Mouse (Mus musculus) forebrain, embryonic 14.5 days (tissue): ENCODE results near the gene Gpr162. TPM values are rescaled to one million over a fixed set of nuclear protein-coding genes. Genes with fewer than 3 reads are reported as not detected.

Experiments
- ATAC-seq: fragments of 200-750 bp; cut with Nextera tagmentation; 2 replicates; pipeline ENCODE4 v1.8.0; 2017; ENCODE audit warnings: mild to moderate bottlenecking, moderate library complexity
- DNase-seq: peaks from one replicate; pipeline ENCODE4 v3.0.0-alpha.2; 2015; ENCODE audit warnings: low spot score
- H3K27ac ChIP-seq: fragments of 300-500 bp; sonication (generic); 2 replicates; pipeline ENCODE4 v1.5.1; 2014; ENCODE audit warnings: low read depth, mild to moderate bottlenecking, control low read depth, low read length, moderate library complexity
- H3K27me3 ChIP-seq: fragments of 300-500 bp; sonication (generic); replicated peaks from 2 replicates; pipeline ENCODE4 v1.6.1; 2014; ENCODE audit warnings: low read length, control low read depth, mixed read lengths; ENCODE audit not compliant: control insufficient read depth, insufficient read depth
- H3K36me3 ChIP-seq: fragments of 300-500 bp; sonication (generic); 2 replicates; pipeline ENCODE4 v1.6.1; 2014; ENCODE audit warnings: low read length, control low read depth; ENCODE audit not compliant: control insufficient read depth, insufficient read depth
- H3K4me1 ChIP-seq: fragments of 300-500 bp; sonication (generic); 2 replicates; pipeline ENCODE4 v1.6.1; 2014; ENCODE audit warnings: antibody characterized with exemption, low read length, control low read depth; ENCODE audit not compliant: control insufficient read depth, insufficient read depth
- H3K4me2 ChIP-seq: fragments of 300-500 bp; sonication (generic); 2 replicates; pipeline ENCODE4 v1.6.1; 2014; ENCODE audit warnings: mild to moderate bottlenecking, control low read depth, low read length
- H3K4me3 ChIP-seq: fragments of 300-500 bp; sonication (generic); 2 replicates; pipeline ENCODE4 v1.5.1; 2014; ENCODE audit warnings: low read depth, low read length, control low read depth
- H3K9ac ChIP-seq: fragments of 300-500 bp; sonication (generic); 2 replicates; pipeline ENCODE4 v1.6.1; 2014; ENCODE audit warnings: mild to moderate bottlenecking, low read length, control low read depth, moderate library complexity
- H3K9me3 ChIP-seq: fragments of 300-500 bp; sonication (generic); replicated peaks from 2 replicates; pipeline ENCODE4 v1.6.1; 2016; ENCODE audit warnings: low read length, control low read depth, mixed read lengths; ENCODE audit not compliant: control insufficient read depth
- WGBS: fragments of 180-500 bp; shearing (Covaris S2); extraction: QIAGEN DNeasy Blood & Tissue Kit; methylation state at CpG from one replicate; pipeline ENCODE4 v1.1.7; 2014; 5-methylcytosine and 5-hydroxymethylcytosine counted together
- polyA plus RNA-seq: library from polyadenylated mRNA; unstranded; fragments of >200 nt; fragmentation: Nextera tagmentation; extraction: Ambion mirVana; gene quantifications from 2 replicates; pipeline ENCODE4 v1.2.1, GENCODE M21; 2014

Gpr162 gene
- polyA plus RNA-seq, 1 experiment from 2014 or later: 11.0 TPM

DNA sequence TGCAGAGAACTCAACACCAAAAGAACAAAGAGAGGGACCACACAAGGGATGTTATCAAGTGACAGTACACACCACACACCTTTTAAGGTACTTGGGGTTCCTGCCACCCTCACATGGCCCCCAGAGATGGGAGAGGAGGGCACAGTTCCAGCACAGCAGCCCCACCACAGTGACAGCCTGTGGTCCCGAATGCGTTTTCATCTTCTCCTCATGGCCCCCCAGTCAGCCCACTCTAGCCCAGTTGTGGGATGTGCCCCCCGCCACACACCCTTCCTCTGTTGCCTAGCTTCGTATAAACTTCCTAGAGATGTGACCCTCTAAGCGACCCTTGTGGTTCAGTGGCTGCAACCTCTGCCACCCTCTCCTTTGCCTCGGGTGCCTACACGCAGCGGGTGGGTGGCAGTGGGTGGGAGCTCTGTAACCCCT, 22.2 kb upstream of the Gpr162 start:
- Histone ChIP-seq H3K4me1 (no peaks in the 10 kb centered on the region), H3K4me3 (no peak overlapping the region), H3K9me3 (no peaks in the 10 kb centered on the region), H3K9ac (no peak overlapping the region), H3K36me3 (no peaks in the 10 kb centered on the region), H3K27ac (no peak overlapping the region), H3K27me3 (no peaks in the 10 kb centered on the region), H3K4me2 (no peak overlapping the region)
- 95% methylated on average over 8 of the region's 8 CpGs for WGBS
- DNase-seq: no peak
- no peak for ATAC-seq

DNA sequence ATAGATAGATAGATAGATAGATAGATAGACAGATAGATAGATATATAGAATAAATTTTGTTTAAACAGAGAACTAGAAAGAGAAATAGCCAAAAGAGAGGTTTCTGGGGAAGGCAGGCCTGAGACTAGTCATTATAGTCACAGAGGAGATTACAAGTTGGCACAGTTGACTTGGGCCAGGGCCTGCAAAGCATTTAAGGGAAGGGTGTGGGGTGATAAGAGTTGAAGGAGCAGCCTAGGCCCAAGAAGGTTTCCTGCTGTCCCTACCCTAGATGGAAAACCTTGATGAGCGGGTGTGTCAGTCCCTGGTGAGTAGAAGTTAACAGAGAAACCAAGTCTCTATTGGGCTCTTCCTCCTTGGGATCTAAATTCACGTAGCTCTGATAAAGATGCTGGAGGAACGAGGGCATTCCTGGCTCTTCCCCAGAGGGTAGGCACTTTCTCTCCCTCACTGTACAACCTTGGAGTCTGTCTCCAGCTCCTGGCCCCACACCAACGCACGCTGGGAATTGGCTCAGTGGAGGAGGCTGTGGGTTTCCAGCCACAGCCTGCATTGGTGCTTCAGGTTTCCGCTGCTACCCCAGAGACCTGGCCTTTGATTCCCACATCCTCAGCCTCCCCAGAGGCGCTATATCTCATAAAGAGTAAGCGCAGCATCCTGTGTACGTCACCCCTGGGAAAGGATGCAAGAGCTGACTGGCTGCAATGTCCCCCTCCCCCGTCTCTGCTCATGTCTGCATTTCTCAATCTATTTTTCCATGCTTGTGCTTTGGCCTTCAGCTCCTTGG, 21.1 kb upstream of the Gpr162 start:
- H3K27ac ChIP-seq: no peak overlapping the region
- no peak for DNase-seq
- WGBS: 80% methylated on average over 10 of the region's 10 CpGs
- H3K4me1 ChIP-seq: no peaks in the 10 kb centered on the region
- ATAC-seq: no peak
- H3K4me2 ChIP-seq: no peak overlapping the region
- no peaks in the 10 kb centered on the region for H3K9me3 ChIP-seq
- no peak overlapping the region for H3K4me3 ChIP-seq
- no peaks in the 10 kb centered on the region for H3K27me3 ChIP-seq
- H3K9ac ChIP-seq: no peak overlapping the region
- H3K36me3 ChIP-seq: no peaks in the 10 kb centered on the region

- Histone ChIP-seq H3K36me3 (no peaks in the 10 kb centered on the region), H3K27ac (no peak overlapping the region), H3K4me3 (no peak overlapping the region), H3K4me2 (no peak overlapping the region), H3K27me3 (no peaks in the 10 kb centered on the region), H3K9ac (no peak overlapping the region), H3K4me1 (no peaks in the 10 kb centered on the region), H3K9me3 (no peaks in the 10 kb centered on the region)
- 71% methylated on average over 10 of the region's 10 CpGs for WGBS
- ATAC-seq (no peak), DNase-seq (no peak)
These were observed 19.6 kb upstream of the Gpr162 start for GRCm38 (mm10) chr6:124883351-124883750.

- no peaks in the 10 kb centered on the region for H3K27me3 ChIP-seq
- no peak overlapping the region for H3K4me2 ChIP-seq
- DNase-seq (no peak), ATAC-seq (no peak)
- H3K9me3 ChIP-seq: no peaks in the 10 kb centered on the region
- no peaks in the 10 kb centered on the region for H3K36me3 ChIP-seq
- H3K27ac ChIP-seq: no peak overlapping the region
- H3K9ac ChIP-seq: no peak overlapping the region
- no peaks in the 10 kb centered on the region for H3K4me1 ChIP-seq
- 93% methylated on average over 9 of the region's 9 CpGs for WGBS
- no peak overlapping the region for H3K4me3 ChIP-seq
These were observed 18.0 kb upstream of the Gpr162 start for GRCm38 (mm10) chr6:124881821-124882220.

- no peak for DNase-seq
- Histone ChIP-seq H3K4me3 (no peak overlapping the region), H3K27ac (no peak overlapping the region), H3K27me3 (no peaks in the 10 kb centered on the region), H3K4me2 (no peak overlapping the region), H3K9ac (no peak overlapping the region), H3K4me1 (no peaks in the 10 kb centered on the region), H3K9me3 (no peaks in the 10 kb centered on the region), H3K36me3 (no peaks in the 10 kb centered on the region)
- ATAC-seq: no peak
- WGBS: 75% methylated on average over 6 of the region's 6 CpGs
These were observed 15.6 kb upstream of the Gpr162 start for GRCm38 (mm10) chr6:124879390-124879789.

DNA sequence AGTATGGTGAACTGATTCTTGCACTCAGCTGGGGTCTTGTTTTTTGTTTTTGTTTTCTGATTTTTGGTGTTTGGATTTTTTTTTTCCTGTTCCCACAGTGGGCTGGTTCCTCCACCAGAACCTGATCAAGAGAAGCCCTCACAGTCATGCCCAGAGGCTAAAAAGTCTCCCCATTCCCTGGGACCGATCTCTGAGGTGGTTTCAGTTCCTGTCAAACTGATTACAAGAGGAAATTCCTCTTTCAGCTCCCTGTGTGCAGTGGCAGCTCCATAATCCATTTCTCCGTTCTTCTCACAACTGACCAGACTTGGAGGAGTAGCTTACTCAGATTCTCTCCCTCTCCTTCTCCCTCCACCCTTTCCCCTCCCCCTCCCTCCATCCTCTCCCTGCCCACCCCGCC, 10.6 kb upstream of the Gpr162 start:
- Histone ChIP-seq H3K9me3 (no peaks in the 10 kb centered on the region), H3K4me2 (no peak overlapping the region), H3K9ac (no peak overlapping the region), H3K27ac (no peak overlapping the region), H3K27me3 (no peaks in the 10 kb centered on the region), H3K4me3 (no peak overlapping the region), H3K36me3 (no peaks in the 10 kb centered on the region), H3K4me1 (no peaks in the 10 kb centered on the region)
- ATAC-seq (no peak), DNase-seq (no peak)
- 67% methylated on average over 2 of the region's 3 CpGs for WGBS

DNA sequence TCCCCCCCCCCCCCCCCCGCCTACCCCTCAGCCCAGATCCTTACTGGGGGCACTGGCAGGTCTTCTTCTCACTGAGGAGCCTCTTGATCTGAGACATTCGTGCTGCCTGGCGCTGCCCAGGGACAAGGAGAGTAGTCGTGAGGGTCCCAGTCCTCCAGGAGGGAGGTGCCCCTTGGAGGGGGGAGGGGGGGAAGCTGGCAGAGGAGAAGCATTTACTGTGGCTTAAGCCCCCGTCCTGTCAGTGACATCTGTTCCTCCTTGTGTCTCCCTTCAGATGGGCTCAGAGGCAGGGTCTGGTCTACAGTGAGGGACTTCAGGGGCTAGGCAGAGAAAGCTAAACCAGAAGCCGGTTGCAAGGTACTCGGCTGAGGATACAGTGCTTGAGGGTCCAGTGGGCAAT, 2.8 kb upstream of the Gpr162 start:
- Histone ChIP-seq H3K36me3 (no peaks in the 10 kb centered on the region), H3K9me3 (no peaks in the 10 kb centered on the region), H3K4me3 (no peak overlapping the region), H3K27me3 (no peaks in the 10 kb centered on the region), H3K4me1 (peaks cover 13% of the 10 kb centered on the region), H3K27ac (no peak overlapping the region), H3K9ac (no peak overlapping the region), H3K4me2 (no peak overlapping the region)
- ATAC-seq: no peak
- 56% methylated on average over 6 of the region's 7 CpGs for WGBS
- no peak for DNase-seq

- Histone ChIP-seq H3K4me2 (no peak overlapping the region), H3K36me3 (0 out of 2 replicates have a peak, but pooled peaks cover 5% of the 10 kb centered on the region), H3K4me3 (no peak overlapping the region), H3K27me3 (no peaks in the 10 kb centered on the region), H3K27ac (no peak overlapping the region), H3K9me3 (no peaks in the 10 kb centered on the region), H3K4me1 (peaks cover 15% of the 10 kb centered on the region), H3K9ac (0 out of 2 replicates have a peak overlapping the region, but pooled peaks have one; percentile 0)
- 60% methylated on average over 18 of the region's 18 CpGs for WGBS
- DNase-seq (no peak), ATAC-seq (no peak)
These were observed 2.1 kb upstream of the Gpr162 start for GRCm38 (mm10) chr6:124865766-124866362.

- ATAC-seq: peak; percentile 22
- peak overlapping the region; percentile 60 for H3K4me3 ChIP-seq
- WGBS: 1% methylated on average over 10 of the region's 16 CpGs
- no peaks in the 10 kb centered on the region for H3K27me3 ChIP-seq
- H3K9me3 ChIP-seq: no peaks in the 10 kb centered on the region
- H3K27ac ChIP-seq: peak overlapping the region; percentile 90
- H3K4me1 ChIP-seq: peaks cover 22% of the 10 kb centered on the region
- peak overlapping the region; percentile 79 for H3K9ac ChIP-seq
- DNase-seq: peak; percentile 42
- peak overlapping the region; percentile 77 for H3K4me2 ChIP-seq
- H3K36me3 ChIP-seq: 0 out of 2 replicates have a peak, but pooled peaks cover 10% of the 10 kb centered on the region
These were observed 592 bp downstream of the Gpr162 start for GRCm38 (mm10) chr6:124863125-124863657.
